Mouse (Mus musculus): Measurements from ENCODE around the gene Acer1. TPM values are rescaled to one million over a fixed set of nuclear protein-coding genes. Genes with fewer than 3 reads are reported as not detected.

The Acer1 gene
- polyA plus RNA-seq, 1 experiment from 2014 or later: not detected

DNA sequence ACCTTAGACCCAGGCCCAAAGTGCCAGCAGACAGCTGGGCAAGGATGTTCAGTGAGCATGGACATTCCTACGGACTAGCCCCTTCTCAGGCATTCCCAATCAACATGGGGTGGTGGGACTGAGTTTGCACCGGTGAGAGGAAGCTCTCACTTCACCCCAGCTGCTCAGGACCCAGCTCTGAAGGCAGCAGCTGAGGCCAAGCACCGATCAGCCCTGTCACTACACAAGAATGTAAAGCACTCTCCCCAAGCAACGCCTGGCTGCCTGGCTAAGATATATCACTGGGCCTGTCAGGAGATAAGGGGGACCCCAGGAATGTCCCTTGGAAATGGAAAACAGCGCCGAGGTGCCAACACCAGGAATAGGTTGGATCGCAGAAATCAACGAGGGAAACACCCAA, 19.3 kb upstream of the Acer1 start:
- no peak for ATAC-seq (ENCODE audit: low FRiP score)
- Histone ChIP-seq H3K36me3 (peaks cover 66% of the 10 kb centered on the region), H3K9me3 (replicated peaks) (no peaks in the 10 kb centered on the region), H3K4me2 (replicated peaks) (no peak overlapping the region), H3K27ac (no peak overlapping the region), H3K4me3 (no peak overlapping the region), H3K27me3 (no peaks in the 10 kb centered on the region), H3K4me1 (peaks cover 9% of the 10 kb centered on the region), H3K9ac (no peak overlapping the region)
- 73% methylated on average over 8 of the region's 8 CpGs for WGBS

- Histone ChIP-seq H3K4me1 (peaks cover 9% of the 10 kb centered on the region), H3K4me3 (no peak within 1 kb of the TSS), H3K27ac (no peak within 1 kb of the TSS), H3K4me2 (replicated peaks) (no peak within 1 kb of the TSS), H3K36me3 (peaks cover 66% of the 10 kb centered on the region), H3K9me3 (replicated peaks) (no peaks in the 10 kb centered on the region), H3K9ac (no peak within 1 kb of the TSS), H3K27me3 (no peaks in the 10 kb centered on the region)
- 87% methylated on average over 9 of the region's 9 CpGs for WGBS
- ATAC-seq (ENCODE audit: low FRiP score): no peak
These were observed 18.2 kb upstream of the Acer1 start, which contains the start of gene Pspn for GRCm38 (mm10) chr17:56999968-57000609. Pspn (minus strand) TSS chr17:57000018.

DNA sequence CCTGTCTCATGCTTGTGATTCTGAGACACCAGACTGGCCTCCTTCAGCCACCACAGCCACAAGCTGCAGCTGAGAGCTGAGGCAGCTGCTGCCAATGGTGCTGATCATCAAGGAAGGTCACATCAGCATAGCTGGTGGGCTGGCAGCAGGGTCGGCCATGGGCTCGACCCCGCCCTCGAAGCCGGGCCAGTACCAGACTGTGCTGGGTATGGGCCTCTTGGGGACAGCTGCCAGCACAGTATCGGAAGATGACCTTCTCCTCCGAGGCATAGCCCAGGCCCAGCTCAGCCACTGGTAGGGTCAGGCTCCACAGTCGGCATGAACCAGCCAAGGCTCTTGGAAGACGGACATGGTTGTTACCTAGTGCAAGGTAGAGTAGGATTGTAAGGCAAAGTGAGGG, 17.5 kb upstream of the Acer1 start:
- 95% methylated on average over 9 of the region's 9 CpGs for WGBS
- no peak overlapping the region for H3K4me3 ChIP-seq
- no peaks in the 10 kb centered on the region for H3K9me3 ChIP-seq (replicated peaks)
- no peak overlapping the region for H3K27ac ChIP-seq
- ATAC-seq (ENCODE audit: low FRiP score): no peak
- H3K4me2 ChIP-seq (replicated peaks): no peak overlapping the region
- no peaks in the 10 kb centered on the region for H3K27me3 ChIP-seq
- peaks cover 67% of the 10 kb centered on the region for H3K36me3 ChIP-seq
- H3K4me1 ChIP-seq: peaks cover 9% of the 10 kb centered on the region
- H3K9ac ChIP-seq: no peak overlapping the region

- Histone ChIP-seq H3K4me1 (peaks cover 9% of the 10 kb centered on the region), H3K9ac (peak within 1 kb of the TSS; percentile 65), H3K27ac (peak within 1 kb of the TSS; percentile 79), H3K36me3 (peaks cover 67% of the 10 kb centered on the region), H3K27me3 (no peaks in the 10 kb centered on the region), H3K4me3 (peak within 1 kb of the TSS; percentile 63), H3K9me3 (replicated peaks) (no peaks in the 10 kb centered on the region), H3K4me2 (replicated peaks) (peak within 1 kb of the TSS; percentile 55)
- peak; percentile 98 for ATAC-seq (ENCODE audit: low FRiP score)
- under 1% methylated on average over 38 of the region's 38 CpGs for WGBS
These were observed 15.2 kb upstream of the Acer1 start, which contains the start of gene Alkbh7 for GRCm38 (mm10) chr17:56997029-56997667. Alkbh7 (plus strand) TSS chr17:56997339.

DNA sequence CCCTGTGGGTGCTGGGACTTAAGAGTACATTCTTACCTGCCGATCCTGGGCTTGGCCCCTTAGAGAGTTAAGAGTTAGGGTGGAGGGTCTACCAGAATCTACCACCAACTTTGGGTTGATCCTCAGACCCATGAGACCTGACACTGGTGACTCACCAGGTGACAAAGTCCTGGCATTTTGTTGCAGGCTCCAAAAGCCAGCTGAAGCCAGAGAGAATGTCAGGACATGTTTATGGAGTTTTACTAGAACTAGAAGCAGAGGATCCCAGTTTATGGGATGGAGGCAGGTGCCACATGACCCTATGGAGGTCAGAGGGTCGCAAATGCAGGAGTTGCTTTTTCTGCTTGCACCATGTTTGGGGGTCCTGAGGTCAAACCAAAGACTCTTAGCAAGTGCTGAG, 14.6 kb upstream of the Acer1 start:
- Histone ChIP-seq H3K27ac (no peak overlapping the region), H3K4me3 (no peak overlapping the region), H3K4me2 (replicated peaks) (peak overlapping the region; percentile 55; the same call in 1 of the 2 replicates), H3K9ac (no peak overlapping the region), H3K9me3 (replicated peaks) (no peaks in the 10 kb centered on the region), H3K36me3 (peaks cover 71% of the 10 kb centered on the region), H3K27me3 (no peaks in the 10 kb centered on the region), H3K4me1 (peaks cover 9% of the 10 kb centered on the region)
- WGBS: 80% methylated on average over 2 of the region's 2 CpGs
- ATAC-seq (ENCODE audit: low FRiP score): 0 out of 2 replicates have a peak, but pooled peaks have one; percentile 1

DNA sequence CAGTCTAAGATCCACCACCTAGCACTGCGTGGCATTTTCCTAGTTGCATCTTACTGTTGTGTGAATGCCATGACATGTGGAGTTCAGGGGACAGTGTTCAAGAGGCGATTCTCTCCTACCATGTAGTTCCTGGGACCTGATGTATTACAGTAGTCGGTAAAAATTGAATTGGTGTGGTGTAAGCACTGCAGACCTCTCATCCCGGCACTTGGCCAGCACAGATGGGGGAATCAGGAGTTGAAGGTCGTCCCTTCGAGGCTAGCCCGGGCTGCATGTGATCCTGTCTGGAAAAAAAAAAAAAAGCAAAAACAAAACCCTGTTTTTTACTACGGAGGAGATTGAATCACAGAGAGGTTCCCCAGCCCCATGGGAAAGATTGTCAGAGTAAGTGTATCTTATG, 13.1 kb upstream of the Acer1 start:
- ATAC-seq (ENCODE audit: low FRiP score): no peak
- H3K4me2 ChIP-seq (replicated peaks): no peak overlapping the region
- H3K9ac ChIP-seq: no peak overlapping the region
- peaks cover 62% of the 10 kb centered on the region for H3K36me3 ChIP-seq
- peaks cover 16% of the 10 kb centered on the region for H3K4me1 ChIP-seq
- H3K27ac ChIP-seq: no peak overlapping the region
- no peaks in the 10 kb centered on the region for H3K9me3 ChIP-seq (replicated peaks)
- WGBS: 91% methylated on average over 8 of the region's 8 CpGs
- H3K27me3 ChIP-seq: no peaks in the 10 kb centered on the region
- H3K4me3 ChIP-seq: no peak overlapping the region

- ATAC-seq (ENCODE audit: low FRiP score): no peak
- Histone ChIP-seq H3K36me3 (peaks cover 41% of the 10 kb centered on the region), H3K27ac (no peak overlapping the region), H3K27me3 (no peaks in the 10 kb centered on the region), H3K4me2 (replicated peaks) (peak overlapping the region; percentile 76), H3K4me1 (peaks cover 7% of the 10 kb centered on the region), H3K4me3 (peak overlapping the region; percentile 76), H3K9me3 (replicated peaks) (no peaks in the 10 kb centered on the region), H3K9ac (peak overlapping the region; percentile 90)
- WGBS: 68% methylated on average over 2 of the region's 2 CpGs
These were observed 9.0 kb upstream of the Acer1 start for GRCm38 (mm10) chr17:56990966-56991365.

- peaks cover 7% of the 10 kb centered on the region for H3K4me1 ChIP-seq
- H3K9me3 ChIP-seq (replicated peaks): no peaks in the 10 kb centered on the region
- peak within 1 kb of the TSS; percentile 76 for H3K4me3 ChIP-seq
- peak within 1 kb of the TSS; percentile 90 for H3K9ac ChIP-seq
- H3K36me3 ChIP-seq: peaks cover 33% of the 10 kb centered on the region
- peak; percentile 97 for ATAC-seq (ENCODE audit: low FRiP score)
- H3K27ac ChIP-seq: peak within 1 kb of the TSS; percentile 79
- peak within 1 kb of the TSS; percentile 76 for H3K4me2 ChIP-seq (replicated peaks)
- H3K27me3 ChIP-seq: no peaks in the 10 kb centered on the region
- WGBS: under 1% methylated on average over 52 of the region's 52 CpGs
These were observed 8.3 kb upstream of the Acer1 start, which contains the start of gene Clpp for GRCm38 (mm10) chr17:56990115-56990746. Clpp (plus strand) TSS chr17:56990305.

GRCm38 (mm10) chr17:56989467-56990114, 7.7 kb upstream of the Acer1 start:
- Histone ChIP-seq H3K4me3 (peak overlapping the region; percentile 76), H3K27me3 (no peaks in the 10 kb centered on the region), H3K4me2 (replicated peaks) (peak overlapping the region; percentile 76), H3K4me1 (peaks cover 7% of the 10 kb centered on the region), H3K27ac (peak overlapping the region; percentile 79), H3K36me3 (peaks cover 28% of the 10 kb centered on the region), H3K9me3 (replicated peaks) (no peaks in the 10 kb centered on the region), H3K9ac (peak overlapping the region; percentile 65)
- peak; percentile 95 for ATAC-seq (ENCODE audit: low FRiP score)
- 4% methylated on average over 25 of the region's 25 CpGs for WGBS

GRCm38 (mm10) chr17:56988921-56989430, 7.0 kb upstream of the Acer1 start:
- 72% methylated on average over 7 of the region's 7 CpGs for WGBS
- Histone ChIP-seq H3K27ac (no peak overlapping the region), H3K9me3 (replicated peaks) (no peaks in the 10 kb centered on the region), H3K4me3 (peak overlapping the region; percentile 76), H3K9ac (no peak overlapping the region), H3K27me3 (no peaks in the 10 kb centered on the region), H3K4me1 (peaks cover 7% of the 10 kb centered on the region), H3K36me3 (peaks cover 22% of the 10 kb centered on the region), H3K4me2 (replicated peaks) (peak overlapping the region; percentile 76)
- no peak for ATAC-seq (ENCODE audit: low FRiP score)

- Histone ChIP-seq H3K9ac (no peak overlapping the region), H3K4me2 (replicated peaks) (no peak overlapping the region), H3K27ac (no peak overlapping the region), H3K4me1 (peaks cover 7% of the 10 kb centered on the region), H3K27me3 (no peaks in the 10 kb centered on the region), H3K4me3 (no peak overlapping the region), H3K36me3 (peaks cover 16% of the 10 kb centered on the region), H3K9me3 (replicated peaks) (no peaks in the 10 kb centered on the region)
- no peak for ATAC-seq (ENCODE audit: low FRiP score)
- WGBS: 85% methylated on average over 7 of the region's 7 CpGs
These were observed 6.5 kb upstream of the Acer1 start for GRCm38 (mm10) chr17:56988441-56988840.
